Mouse (Mus musculus) stomach, postnatal 0 days (tissue): ENCODE data around the gene Rab15. TPM values are rescaled to one million over a fixed set of nuclear protein-coding genes. Genes with fewer than 3 reads are reported as not detected.

ENCODE experiments used
- ATAC-seq: fragments of 200-750 bp; cut with Nextera tagmentation; 2 replicates; pipeline ENCODE4 v1.8.0; 2017; ENCODE audit not compliant: low FRiP score, low TSS enrichment
- DNase-seq: peaks from one replicate; pipeline ENCODE4 v3.0.0-alpha.2; 2016; ENCODE audit warnings: low spot score
- H3K27ac ChIP-seq: fragments of 300-500 bp; sonication (generic); replicated peaks from 2 replicates; pipeline ENCODE4 v1.5.1; 2014; ENCODE audit warnings: mild to moderate bottlenecking, control low read depth
- H3K27me3 ChIP-seq: fragments of 300-500 bp; sonication (generic); 2 replicates; pipeline ENCODE4 v1.6.1; 2014; ENCODE audit warnings: low read length; ENCODE audit not compliant: control insufficient read depth, insufficient read depth
- H3K36me3 ChIP-seq: fragments of 300-500 bp; sonication (generic); 2 replicates; pipeline ENCODE4 v1.6.1; 2014; ENCODE audit warnings: low read length, mixed read lengths; ENCODE audit not compliant: control insufficient read depth, insufficient read depth
- H3K4me1 ChIP-seq: fragments of 300-500 bp; sonication (generic); replicated peaks from 2 replicates; pipeline ENCODE4 v1.6.1; 2014; ENCODE audit warnings: antibody characterized with exemption; ENCODE audit not compliant: control insufficient read depth, insufficient read depth
- H3K4me2 ChIP-seq: fragments of 300-500 bp; sonication (generic); replicated peaks from 2 replicates; pipeline ENCODE4 v1.6.1; 2014; ENCODE audit warnings: low read depth, mild to moderate bottlenecking, control low read depth, moderate library complexity
- H3K4me3 ChIP-seq: fragments of 300-500 bp; sonication (generic); 2 replicates; pipeline ENCODE4 v1.5.1; 2014; ENCODE audit warnings: low read depth, low read length, control low read depth
- H3K9ac ChIP-seq: fragments of 300-500 bp; sonication (generic); 2 replicates; pipeline ENCODE4 v1.6.1; 2014; ENCODE audit warnings: mild to moderate bottlenecking, low read length, control low read depth, mixed read lengths
- H3K9me3 ChIP-seq: fragments of 300-500 bp; sonication (generic); 2 replicates; pipeline ENCODE4 v1.6.1; 2016; ENCODE audit warnings: low read length; ENCODE audit not compliant: control insufficient read depth
- CTCF ChIP-seq: IDR thresholded peaks from 2 replicates; pipeline ENCODE4 v1.5.1; 2016; ENCODE audit warnings: antibody characterized with exemption, low read depth, mild to moderate bottlenecking, moderate library complexity
- EP300 ChIP-seq: optimal IDR thresholded peaks from 2 replicates; pipeline ENCODE3; 2016; ENCODE audit warnings: antibody characterized with exemption
- WGBS: fragments of 180-500 bp; shearing (Covaris S2); extraction: QIAGEN DNeasy Blood & Tissue Kit; methylation state at CpG from one replicate; pipeline ENCODE4 v1.1.7; 2014; 5-methylcytosine and 5-hydroxymethylcytosine counted together
- polyA plus RNA-seq: library from polyadenylated mRNA; unstranded; fragments of >200 nt; fragmentation: Nextera tagmentation; extraction: Ambion mirVana; gene quantifications from 2 replicates; pipeline ENCODE4 v1.2.1, GENCODE M21; 2015

The Rab15 gene
- polyA plus RNA-seq, 1 experiment from 2014 or later = 24.0 TPM

- peak overlapping the region; percentile 24; the same call in 1 of the 2 replicates for H3K27ac ChIP-seq
- ATAC-seq = no peak
Measured at GRCm38 (mm10) chr12:76790446-76791084, 32.1 kb downstream of the Rab15 start.

GRCm38 (mm10) chr12:76784056-76784619 is 38.6 kb downstream of the Rab15 start:
- Histone ChIP-seq H3K27ac (no peak overlapping the region), H3K4me3 (no peak overlapping the region), H3K27me3 (no peaks in the 10 kb centered on the region), H3K4me2 (no peak overlapping the region), H3K9ac (no peak overlapping the region), H3K9me3 (no peaks in the 10 kb centered on the region), H3K4me1 (no peaks in the 10 kb centered on the region), H3K36me3 (no peaks in the 10 kb centered on the region)
- no peak for DNase-seq
- WGBS = 55% methylated on average over 10 of the region's 10 CpGs
- TF ChIP-seq EP300 = no peak
- no peak for TF ChIP-seq CTCF
- no peak for ATAC-seq

More at GRCm38 (mm10) chr12:76790446-76791084, 32.1 kb downstream of the Rab15 start:
- DNase-seq = no peak
- TF ChIP-seq EP300 (no peak), CTCF (no peak)
- H3K4me1 ChIP-seq = no peaks in the 10 kb centered on the region
- H3K4me2 ChIP-seq = no peak overlapping the region
- 15% methylated on average over 8 of the region's 8 CpGs for WGBS
- H3K36me3 ChIP-seq = no peaks in the 10 kb centered on the region
- no peaks in the 10 kb centered on the region for H3K27me3 ChIP-seq
- no peaks in the 10 kb centered on the region for H3K9me3 ChIP-seq
- no peak overlapping the region for H3K9ac ChIP-seq
- H3K4me3 ChIP-seq = no peak overlapping the region

GRCm38 (mm10) chr12:76780639-76781468 is 41.9 kb downstream of the Rab15 start:
- WGBS = 74% methylated on average over 12 of the region's 12 CpGs

GRCm38 (mm10) chr12:76779951-76780350 is 42.8 kb downstream of the Rab15 start:
- no peak overlapping the region for H3K27ac ChIP-seq
- H3K9me3 ChIP-seq = no peaks in the 10 kb centered on the region
- TF ChIP-seq CTCF (no peak), EP300 (no peak)
- WGBS = 89% methylated on average over 5 of the region's 5 CpGs
- DNase-seq = no peak
- no peak overlapping the region for H3K4me2 ChIP-seq
- no peaks in the 10 kb centered on the region; the same call in 1 of the 2 replicates for H3K4me1 ChIP-seq
- no peak overlapping the region for H3K4me3 ChIP-seq
- no peak overlapping the region for H3K9ac ChIP-seq
- no peaks in the 10 kb centered on the region for H3K27me3 ChIP-seq
- no peak for ATAC-seq
- peaks cover 4% of the 10 kb centered on the region; the same call in 1 of the 2 replicates for H3K36me3 ChIP-seq

More at GRCm38 (mm10) chr12:76780639-76781468, 41.9 kb downstream of the Rab15 start:
- Histone ChIP-seq H3K27ac (no peak overlapping the region), H3K36me3 (peaks cover 4% of the 10 kb centered on the region; the same call in 1 of the 2 replicates), H3K9me3 (no peaks in the 10 kb centered on the region), H3K4me3 (no peak overlapping the region), H3K27me3 (no peaks in the 10 kb centered on the region), H3K4me1 (no peaks in the 10 kb centered on the region), H3K9ac (no peak overlapping the region), H3K4me2 (no peak overlapping the region)
- no peak for DNase-seq
- no peak for TF ChIP-seq CTCF
- no peak for TF ChIP-seq EP300
- no peak for ATAC-seq

GRCm38 (mm10) chr12:76778305-76779083 is 44.2 kb downstream of the Rab15 start:
- no peaks in the 10 kb centered on the region; the same call in 1 of the 2 replicates for H3K4me1 ChIP-seq
- H3K9me3 ChIP-seq = no peaks in the 10 kb centered on the region
- no peak overlapping the region for H3K4me3 ChIP-seq
- TF ChIP-seq CTCF (no peak), EP300 (no peak)
- H3K36me3 ChIP-seq = peaks cover 4% of the 10 kb centered on the region; the same call in 1 of the 2 replicates
- H3K27ac ChIP-seq = no peak overlapping the region
- H3K9ac ChIP-seq = no peak overlapping the region
- no peak overlapping the region for H3K4me2 ChIP-seq
- DNase-seq = no peak
- no peak for ATAC-seq
- 81% methylated on average over 10 of the region's 10 CpGs for WGBS
- H3K27me3 ChIP-seq = no peaks in the 10 kb centered on the region
